Mouse (Mus musculus) heart, adult 2 months (tissue): ENCODE measurements around the gene Alppl2. TPM values are rescaled to one million over a fixed set of nuclear protein-coding genes. Genes with fewer than 3 reads are reported as not detected.

Experiments
- DNase-seq, 2 experiments: peaks; one replicate each; pipeline ENCODE4 v3.0.0; 2021
- H3K27ac ChIP-seq: fragments of 200-600 bp; 2 replicates; pipeline ENCODE4 v1.8.1; 2022
- H3K27me3 ChIP-seq: fragments of 200-500 bp; 2 replicates; pipeline ENCODE4 v1.6.1; 2012; ENCODE audit warnings: mild to moderate bottlenecking, low read length, inconsistent platforms, mixed read lengths; ENCODE audit not compliant: control insufficient read depth, insufficient read depth
- H3K36me3 ChIP-seq: fragments of 200-500 bp; 2 replicates; pipeline ENCODE4 v1.6.1; 2012; ENCODE audit warnings: low read length, inconsistent platforms; ENCODE audit not compliant: control insufficient read depth, insufficient read depth
- H3K4me1 ChIP-seq: fragments of 200-500 bp; 2 replicates; pipeline ENCODE4 v1.6.1; 2011; ENCODE audit warnings: low read length; ENCODE audit not compliant: control insufficient read depth, insufficient read depth
- H3K4me3 ChIP-seq: fragments of 200-600 bp; 2 replicates; pipeline ENCODE4 v1.8.1; 2022
- H3K79me2 ChIP-seq: fragments of 200-500 bp; replicated peaks from 2 replicates; pipeline ENCODE4 v1.6.1; 2012; ENCODE audit warnings: mild to moderate bottlenecking, inconsistent platforms, low read length, moderate library complexity, mixed read lengths; ENCODE audit not compliant: control insufficient read depth, insufficient read depth
- H3K9ac ChIP-seq: fragments of 200-500 bp; 2 replicates; pipeline ENCODE4 v1.6.1; 2012; ENCODE audit warnings: low read depth, mild to moderate bottlenecking, control low read depth, inconsistent platforms, low read length, mixed read lengths
- CTCF ChIP-seq: fragments of 200-600 bp; IDR thresholded peaks from 2 replicates; pipeline ENCODE4 v1.8.1; 2022; ENCODE audit warnings: antibody characterized with exemption, mild to moderate bottlenecking, moderate library complexity
- EP300 ChIP-seq: fragments of 200-500 bp; IDR thresholded peaks from 2 replicates; pipeline ENCODE4 v1.6.1; 2011; ENCODE audit warnings: low read depth, low read length, control low read depth; ENCODE audit not compliant: insufficient read depth
- POLR2A ChIP-seq: fragments of 200-500 bp; IDR thresholded peaks from 2 replicates; pipeline ENCODE4 v1.6.1; 2011; ENCODE audit warnings: mild to moderate bottlenecking, low read depth, low read length, control low read depth; ENCODE audit not compliant: insufficient read depth
- WGBS: fragments of 180-500 bp; shearing (Covaris S2); methylation state at CpG from one replicate; pipeline ENCODE4 v1.1.7; 2018; 5-methylcytosine and 5-hydroxymethylcytosine counted together
- intact Hi-C: fragments of 180-260 bp; cut with DNase I; formaldehyde crosslinking; loops from one replicate; pipeline ENCODE4 v1.15.1; 2025
- polyA plus RNA-seq: library from polyadenylated mRNA; depleted of rRNA; stranded (reverse); fragments of >200 nt; gene quantifications from 2 replicates; pipeline ENCODE4 v1.2.3, GENCODE M21; 2012
- total RNA-seq, 2 experiments: library from RNA; stranded (reverse); gene quantifications; 2 replicates each; pipeline ENCODE4 v1.2.3; 2021

Alppl2 gene
- total and polyA plus RNA-seq, 3 experiments, result not detected

- H3K4me3 ChIP-seq, result no peak overlapping the region
- WGBS, result 82% methylated on average over 4 of the region's 4 CpGs
- H3K9ac ChIP-seq, result no peak overlapping the region
- no peaks in the 10 kb centered on the region for H3K36me3 ChIP-seq
- H3K27me3 ChIP-seq, result no peaks in the 10 kb centered on the region
- no peak for TF ChIP-seq EP300
- TF ChIP-seq CTCF, result no peak
- no peak for TF ChIP-seq POLR2A
- no peak for DNase-seq
- no peaks in the 10 kb centered on the region for H3K4me1 ChIP-seq
- H3K79me2 ChIP-seq, result no peaks in the 10 kb centered on the region
- H3K27ac ChIP-seq, result no peak overlapping the region
- intact Hi-C loops, result no loop called here
Measured at GRCm38 (mm10) chr1:87108564-87108963, 18.8 kb upstream of the Alppl2 start.

- Histone ChIP-seq H3K36me3 (no peaks in the 10 kb centered on the region), H3K27ac (no peak overlapping the region), H3K79me2 (no peaks in the 10 kb centered on the region), H3K9ac (no peak overlapping the region), H3K4me1 (no peaks in the 10 kb centered on the region), H3K4me3 (no peak overlapping the region), H3K27me3 (no peaks in the 10 kb centered on the region)
- no peak for TF ChIP-seq CTCF
- no peak for TF ChIP-seq EP300
- no peak for TF ChIP-seq POLR2A
- WGBS, result 77% methylated on average over 8 of the region's 8 CpGs
- intact Hi-C loops, result no loop called here
- DNase-seq, result no peak
Measured at GRCm38 (mm10) chr1:87106536-87106935, 16.8 kb upstream of the Alppl2 start.

GRCm38 (mm10) chr1:87103936-87104335, 14.2 kb upstream of the Alppl2 start:
- no peak for TF ChIP-seq POLR2A
- TF ChIP-seq CTCF, result no peak
- no peak for TF ChIP-seq EP300
- Histone ChIP-seq H3K27ac (no peak overlapping the region), H3K27me3 (no peaks in the 10 kb centered on the region), H3K4me1 (no peaks in the 10 kb centered on the region), H3K36me3 (no peaks in the 10 kb centered on the region), H3K9ac (no peak overlapping the region), H3K79me2 (no peaks in the 10 kb centered on the region), H3K4me3 (no peak overlapping the region)
- intact Hi-C loops, result no loop called here
- no peak for DNase-seq
- WGBS, result 86% methylated on average over 1 of the region's 1 CpGs

DNA sequence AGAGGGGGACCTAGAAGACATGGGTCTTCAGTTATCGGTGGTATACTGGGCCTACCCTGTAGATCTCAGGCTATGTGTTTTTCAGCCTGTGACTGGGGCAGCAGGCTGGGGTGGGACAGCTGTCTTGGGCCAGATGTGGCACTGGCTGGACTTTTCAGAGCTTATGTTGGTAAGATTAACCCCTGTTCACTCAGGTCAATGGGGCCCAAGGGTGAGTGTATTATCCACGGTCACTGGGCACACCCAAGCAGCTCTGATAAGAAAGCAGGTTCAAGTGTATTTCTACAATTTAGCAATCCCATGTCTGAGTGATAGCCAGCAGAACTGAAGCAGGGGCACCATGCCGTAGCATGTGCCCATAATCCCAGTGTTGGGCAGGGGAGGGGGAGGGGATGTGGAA, 12.4 kb upstream of the Alppl2 start:
- WGBS, result 79% methylated on average over 3 of the region's 3 CpGs
- no peaks in the 10 kb centered on the region for H3K4me1 ChIP-seq
- H3K4me3 ChIP-seq, result no peak overlapping the region
- H3K9ac ChIP-seq, result no peak overlapping the region
- no peak for DNase-seq
- H3K79me2 ChIP-seq, result no peaks in the 10 kb centered on the region
- intact Hi-C loops, result no loop called here
- no peaks in the 10 kb centered on the region for H3K36me3 ChIP-seq
- TF ChIP-seq CTCF (no peak), EP300 (no peak), POLR2A (no peak)
- peaks cover 1% of the 10 kb centered on the region; the same call in 1 of the 2 replicates for H3K27me3 ChIP-seq
- no peak overlapping the region for H3K27ac ChIP-seq

DNA sequence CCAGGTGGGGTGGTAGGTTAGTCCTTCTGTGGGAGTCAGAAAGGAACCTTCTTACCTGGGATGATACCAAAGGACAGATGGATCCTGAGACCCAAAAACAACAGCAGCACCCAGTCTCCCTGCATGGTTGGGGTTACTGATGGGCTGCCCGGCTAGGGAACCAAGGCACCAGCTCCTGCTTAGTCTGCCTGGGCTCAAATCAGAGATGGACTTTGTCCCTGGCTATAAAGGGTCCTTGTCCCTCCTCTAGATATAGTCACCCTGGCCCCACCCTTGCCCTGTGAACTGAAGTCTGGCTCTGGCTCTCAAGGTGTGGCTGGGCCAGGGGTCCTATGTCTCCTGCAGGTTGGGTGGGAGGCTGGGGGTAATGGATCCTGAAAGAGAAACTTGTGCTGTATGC, 11.7 kb upstream of the Alppl2 start, which contains the start of gene Alpi:
TSS of gene Alpi (minus strand) at position 196 of the 400 bp plus-strand sequence.
- H3K9ac ChIP-seq, result no peak within 1 kb of the TSS
- no peak within 1 kb of the TSS for H3K4me3 ChIP-seq
- no peak within 1 kb of the TSS for H3K27ac ChIP-seq
- no peaks in the 10 kb centered on the region for H3K36me3 ChIP-seq
- no peak for TF ChIP-seq CTCF
- no peak for TF ChIP-seq POLR2A
- no peak for TF ChIP-seq EP300
- H3K4me1 ChIP-seq, result no peaks in the 10 kb centered on the region
- H3K27me3 ChIP-seq, result peaks cover 1% of the 10 kb centered on the region; the same call in 1 of the 2 replicates
- H3K79me2 ChIP-seq, result no peaks in the 10 kb centered on the region
- intact Hi-C loops, result no loop called here
- DNase-seq, result no peak
- WGBS, result 76% methylated on average over 1 of the region's 1 CpGs

- Histone ChIP-seq H3K27me3 (peaks cover 1% of the 10 kb centered on the region; the same call in 1 of the 2 replicates), H3K4me1 (no peaks in the 10 kb centered on the region), H3K9ac (no peak overlapping the region), H3K36me3 (no peaks in the 10 kb centered on the region), H3K27ac (no peak overlapping the region), H3K4me3 (no peak overlapping the region), H3K79me2 (no peaks in the 10 kb centered on the region)
- peak; percentile 44 to 70 for DNase-seq
- intact Hi-C loops, result loop anchor here (2.0 kb wide), 1 partner anchor 88 kb away; no protein-coding TSS in a partner anchor
- 17% methylated on average over 30 of the region's 30 CpGs for WGBS
- TF ChIP-seq CTCF (peak; percentile 72), EP300 (no peak)
Measured at GRCm38 (mm10) chr1:87098358-87098975, 8.7 kb upstream of the Alppl2 start.
